Mouse (Mus musculus): ENCODE data around the gene A930017K11Rik.

A930017K11Rik gene

GRCm38 (mm10) chr17:25941511-25942241, 10.7 kb downstream of the A930017K11Rik start:
- DNase-seq (ENCODE audit: extremely low spot score, low spot score), result peak; percentile 83

- DNase-seq (ENCODE audit: extremely low spot score, low spot score), result no peak
These were observed 17.8 kb downstream of the A930017K11Rik start for GRCm38 (mm10) chr17:25934526-25934925.

GRCm38 (mm10) chr17:25925348-25925747, 27.0 kb downstream of the A930017K11Rik start:
- DNase-seq (ENCODE audit: extremely low spot score, low spot score), result no peak

GRCm38 (mm10) chr17:25922120-25922519, 30.2 kb downstream of the A930017K11Rik start:
- DNase-seq (ENCODE audit: extremely low spot score, low spot score), result no peak

GRCm38 (mm10) chr17:25919786-25920642, 32.4 kb downstream of the A930017K11Rik start:
- DNase-seq (ENCODE audit: extremely low spot score, low spot score), result peak; percentile 98

GRCm38 (mm10) chr17:25919144-25919785, 33.1 kb downstream of the A930017K11Rik start, which contains the start of gene Rab40c:
Gene Rab40c, minus strand, starts transcription at chr17:25919727.
- DNase-seq (ENCODE audit: extremely low spot score, low spot score), result no peak

GRCm38 (mm10) chr17:25918037-25918750, 34.2 kb downstream of the A930017K11Rik start:
- DNase-seq (ENCODE audit: extremely low spot score, low spot score), result no peak

- DNase-seq (ENCODE audit: extremely low spot score, low spot score), result no peak
These were observed 35.3 kb downstream of the A930017K11Rik start for GRCm38 (mm10) chr17:25916931-25917647.

- no peak for DNase-seq (ENCODE audit: extremely low spot score, low spot score)
These were observed 38.1 kb downstream of the A930017K11Rik start for GRCm38 (mm10) chr17:25914295-25914694.

- no peak for DNase-seq (ENCODE audit: extremely low spot score, low spot score)
These were observed 38.5 kb downstream of the A930017K11Rik start for GRCm38 (mm10) chr17:25913877-25914275.

- no peak for DNase-seq (ENCODE audit: extremely low spot score, low spot score)
These were observed 39.0 kb downstream of the A930017K11Rik start for GRCm38 (mm10) chr17:25913186-25913876.

- DNase-seq (ENCODE audit: extremely low spot score, low spot score), result no peak
These were observed 40.5 kb downstream of the A930017K11Rik start for GRCm38 (mm10) chr17:25911816-25912215.

- DNase-seq (ENCODE audit: extremely low spot score, low spot score), result no peak
These were observed 44.7 kb downstream of the A930017K11Rik start for GRCm38 (mm10) chr17:25907640-25908039.

- DNase-seq (ENCODE audit: extremely low spot score, low spot score), result no peak
These were observed 49.3 kb downstream of the A930017K11Rik start for GRCm38 (mm10) chr17:25903061-25903460.

- no peak for DNase-seq (ENCODE audit: extremely low spot score, low spot score)
These were observed 52.2 kb downstream of the A930017K11Rik start for GRCm38 (mm10) chr17:25900193-25900592.
